Mouse (Mus musculus) midbrain, postnatal 0 days (tissue): ENCODE data around the gene Glp2r. TPM values are rescaled to one million over a fixed set of nuclear protein-coding genes. Genes with fewer than 3 reads are reported as not detected.

Experiments
- ATAC-seq: fragments of 200-750 bp; cut with Nextera tagmentation; 2 replicates; pipeline ENCODE4 v1.8.0; 2017; ENCODE audit warnings: moderate number of reproducible peaks, mild to moderate bottlenecking, moderate TSS enrichment, moderate library complexity; ENCODE audit not compliant: low FRiP score
- DNase-seq: peaks from one replicate; pipeline ENCODE4 v3.0.0-alpha.2; 2015; ENCODE audit warnings: low spot score
- H3K27ac ChIP-seq: fragments of 300-500 bp; sonication (generic); 2 replicates; pipeline ENCODE4 v1.5.1; 2014; ENCODE audit warnings: low read depth, mild to moderate bottlenecking, low read length, mixed read lengths
- H3K27me3 ChIP-seq: fragments of 300-500 bp; sonication (generic); 2 replicates; pipeline ENCODE4 v1.6.1; 2014; ENCODE audit warnings: low read length, control low read depth, mixed read lengths; ENCODE audit not compliant: insufficient read depth
- H3K36me3 ChIP-seq: fragments of 300-500 bp; sonication (generic); 2 replicates; pipeline ENCODE4 v1.6.1; 2014; ENCODE audit warnings: low read length, control low read depth, mixed read lengths; ENCODE audit not compliant: insufficient read depth
- H3K4me1 ChIP-seq: fragments of 300-500 bp; sonication (generic); 2 replicates; pipeline ENCODE4 v1.6.1; 2014; ENCODE audit warnings: mild to moderate bottlenecking, control low read depth, antibody characterized with exemption, low read length, mixed read lengths; ENCODE audit not compliant: insufficient read depth
- H3K4me2 ChIP-seq: fragments of 300-500 bp; sonication (generic); 2 replicates; pipeline ENCODE4 v1.6.1; 2014; ENCODE audit warnings: low read depth, mild to moderate bottlenecking, low read length, mixed read lengths; ENCODE audit not compliant: poor library complexity, severe bottlenecking
- H3K4me3 ChIP-seq: fragments of 300-500 bp; sonication (generic); 2 replicates; pipeline ENCODE4 v1.5.1; 2014; ENCODE audit warnings: low read depth, mild to moderate bottlenecking, low read length, moderate library complexity
- H3K9ac ChIP-seq: fragments of 300-500 bp; sonication (generic); replicated peaks from 2 replicates; pipeline ENCODE4 v1.6.1; 2014; ENCODE audit warnings: mild to moderate bottlenecking, low read length, moderate library complexity, mixed read lengths; ENCODE audit not compliant: poor library complexity, severe bottlenecking
- H3K9me3 ChIP-seq: fragments of 300-500 bp; sonication (generic); 2 replicates; pipeline ENCODE4 v1.6.1; 2016; ENCODE audit warnings: low read length, control low read depth
- CTCF ChIP-seq: IDR thresholded peaks from 2 replicates; pipeline ENCODE4 v1.5.1; 2016; ENCODE audit warnings: antibody characterized with exemption, mild to moderate bottlenecking
- WGBS: fragments of 180-500 bp; shearing (Covaris S2); extraction: QIAGEN DNeasy Blood & Tissue Kit; methylation state at CpG from one replicate; pipeline ENCODE4 v1.1.7; 2014; 5-methylcytosine and 5-hydroxymethylcytosine counted together
- polyA plus RNA-seq: library from polyadenylated mRNA; unstranded; fragments of >200 nt; fragmentation: Nextera tagmentation; extraction: Ambion mirVana; gene quantifications from 2 replicates; pipeline ENCODE4 v1.2.1, GENCODE M21; 2015
- total RNA-seq: library from RNA; depleted of rRNA; stranded (reverse); fragments of >200 nt; gene quantifications from 2 replicates; pipeline ENCODE4 v1.2.3, GENCODE M21; 2014; rRNA removed

Gene Glp2r
- total RNA-seq (0.11 TPM in 1 of 2 replicates, not detected in the other), polyA plus RNA-seq (0.07 and 0.15 TPM in 2 replicates)

DNA sequence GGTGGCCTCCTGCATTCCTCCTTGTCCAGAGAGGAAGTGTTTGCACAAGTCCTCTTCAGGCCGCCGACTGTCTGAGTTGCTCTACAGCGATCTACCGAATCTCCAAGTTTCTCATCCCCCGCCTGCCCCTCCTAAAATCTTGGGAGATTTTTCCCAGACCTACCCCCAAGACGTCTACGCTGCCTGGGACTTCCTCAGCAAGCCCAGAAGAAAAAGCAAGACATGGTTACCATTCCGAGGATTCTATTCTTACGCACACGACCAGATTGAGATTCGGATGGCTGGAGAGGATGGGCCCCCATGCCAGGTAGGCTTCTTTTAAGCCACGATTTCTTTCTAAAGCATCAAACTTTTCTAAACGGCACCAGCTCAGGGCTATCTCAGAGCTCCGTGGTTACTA is at the start of gene Glp2r:
Gene Glp2r, minus strand, starts transcription at position 101 of the 400 bp plus-strand sequence.
- 91% methylated on average over 14 of the region's 14 CpGs for WGBS

DNA sequence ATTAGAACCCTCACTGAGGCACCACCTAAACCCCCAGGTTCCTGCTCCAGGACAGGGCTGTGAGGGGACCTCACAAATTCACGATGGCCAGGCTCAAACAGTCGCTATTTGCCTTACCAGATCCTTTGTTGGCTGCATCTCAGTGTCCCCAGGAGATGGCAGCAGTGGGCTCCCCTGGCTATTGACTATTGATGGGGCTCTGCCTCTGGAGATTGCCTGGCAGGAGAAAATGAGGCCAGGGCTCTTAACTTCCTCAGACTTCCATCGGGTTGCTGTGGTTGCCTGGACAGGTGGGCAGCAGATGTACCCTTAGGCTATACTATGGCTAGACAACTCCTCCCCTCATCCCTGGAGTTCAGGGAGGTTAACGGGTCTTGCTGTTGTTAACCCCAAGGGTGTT is 49.3 kb upstream of the Glp2r start:
- no peaks in the 10 kb centered on the region for H3K27me3 ChIP-seq
- ATAC-seq = no peak
- TF ChIP-seq CTCF = peak; percentile 82
- H3K4me1 ChIP-seq = no peaks in the 10 kb centered on the region
- no peaks in the 10 kb centered on the region for H3K9me3 ChIP-seq
- H3K4me3 ChIP-seq = no peak overlapping the region
- H3K27ac ChIP-seq = no peak overlapping the region
- H3K36me3 ChIP-seq = no peaks in the 10 kb centered on the region
- 34% methylated on average over 4 of the region's 4 CpGs for WGBS
- no peak overlapping the region for H3K4me2 ChIP-seq
- peak; percentile 70 for DNase-seq
- H3K9ac ChIP-seq = no peak overlapping the region

More for the DNA sequence above, at the start of gene Glp2r:
- no peak for TF ChIP-seq CTCF
- no peaks in the 10 kb centered on the region for H3K27me3 ChIP-seq
- no peak for DNase-seq
- no peak within 1 kb of the TSS for H3K9ac ChIP-seq
- no peak within 1 kb of the TSS for H3K4me2 ChIP-seq
- no peaks in the 10 kb centered on the region for H3K4me1 ChIP-seq
- no peaks in the 10 kb centered on the region for H3K36me3 ChIP-seq
- H3K4me3 ChIP-seq = no peak within 1 kb of the TSS
- ATAC-seq = no peak
- no peaks in the 10 kb centered on the region for H3K9me3 ChIP-seq
- H3K27ac ChIP-seq = no peak within 1 kb of the TSS

DNA sequence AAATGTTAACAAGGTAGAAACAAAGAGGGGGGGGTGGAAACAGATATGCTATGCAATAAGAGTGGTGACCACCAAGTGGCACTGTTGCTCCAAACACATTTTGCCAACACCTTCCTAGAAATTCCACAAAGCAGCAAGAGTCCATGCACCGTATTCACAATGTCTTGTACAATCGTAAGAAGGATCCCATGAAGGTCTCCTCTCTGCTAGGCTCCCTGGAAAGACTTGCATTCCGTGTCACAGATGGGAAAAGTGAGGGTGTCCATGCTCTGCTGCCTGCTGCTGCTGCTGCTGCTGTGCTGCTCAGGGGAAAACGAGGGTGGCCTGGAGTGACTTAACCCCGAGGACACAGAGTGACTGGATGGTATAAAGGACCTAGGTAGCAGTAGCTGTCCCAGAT is 48.7 kb upstream of the Glp2r start:
- ATAC-seq (no peak), DNase-seq (peak; percentile 82)
- WGBS = 11% methylated on average over 5 of the region's 5 CpGs
- Histone ChIP-seq H3K4me1 (no peaks in the 10 kb centered on the region), H3K4me3 (no peak overlapping the region), H3K4me2 (peak overlapping the region; percentile 27; the same call in 1 of the 2 replicates), H3K36me3 (no peaks in the 10 kb centered on the region), H3K27me3 (no peaks in the 10 kb centered on the region), H3K27ac (no peak overlapping the region), H3K9ac (no peak overlapping the region), H3K9me3 (no peaks in the 10 kb centered on the region)
- peak; percentile 90 for TF ChIP-seq CTCF

DNA sequence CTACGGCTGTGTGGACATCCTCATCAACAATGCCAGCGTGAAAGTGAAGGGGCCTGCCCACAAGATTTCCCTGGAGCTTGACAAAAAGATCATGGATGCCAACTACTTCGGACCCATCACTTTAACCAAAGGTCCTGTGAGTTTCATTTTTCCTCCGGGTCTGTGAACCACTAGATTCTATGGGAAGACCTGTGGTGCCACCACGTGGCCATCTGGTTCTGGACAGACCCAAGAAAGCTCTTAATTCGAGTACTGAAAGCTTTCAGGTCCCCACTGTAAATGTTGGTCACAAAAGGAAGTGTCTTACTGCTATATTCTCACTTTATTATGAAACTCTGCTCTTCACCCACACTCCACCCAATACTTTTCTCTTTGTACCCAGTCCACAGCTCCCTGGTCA is 40.6 kb upstream of the Glp2r start:
- DNase-seq = peak; percentile 22

DNA sequence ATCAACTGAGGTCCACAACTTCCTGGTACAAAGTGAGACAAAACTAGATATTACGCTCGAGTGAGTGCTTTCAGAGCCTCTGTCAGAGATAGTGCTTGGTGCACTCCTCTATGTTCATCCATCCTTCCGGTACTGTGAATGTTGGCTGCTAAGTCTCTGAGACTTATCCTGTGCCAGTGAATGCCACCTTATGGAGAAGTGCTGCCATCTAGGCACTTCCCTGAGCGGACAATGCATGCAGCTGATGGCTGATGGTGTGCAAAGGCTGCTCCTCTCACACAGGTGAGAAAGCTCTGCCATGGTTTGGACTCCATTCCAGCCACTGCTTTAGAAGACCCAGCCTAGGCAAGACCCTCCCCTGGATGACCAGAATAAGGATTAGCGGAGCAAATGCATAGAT is 37.1 kb upstream of the Glp2r start:
- DNase-seq = no peak
- H3K27me3 ChIP-seq = no peaks in the 10 kb centered on the region
- no peaks in the 10 kb centered on the region for H3K36me3 ChIP-seq
- no peak overlapping the region for H3K27ac ChIP-seq
- no peak overlapping the region for H3K4me2 ChIP-seq
- no peak overlapping the region for H3K4me3 ChIP-seq
- 79% methylated on average over 5 of the region's 5 CpGs for WGBS
- H3K4me1 ChIP-seq = no peaks in the 10 kb centered on the region
- H3K9me3 ChIP-seq = no peaks in the 10 kb centered on the region
- TF ChIP-seq CTCF = peak; percentile 23; the same call in 1 of the 2 replicates
- ATAC-seq = no peak
- no peak overlapping the region for H3K9ac ChIP-seq

More for the DNA sequence above, 40.6 kb upstream of the Glp2r start:
- Histone ChIP-seq H3K9ac (no peak overlapping the region), H3K9me3 (no peaks in the 10 kb centered on the region), H3K27ac (no peak overlapping the region), H3K27me3 (no peaks in the 10 kb centered on the region), H3K4me1 (no peaks in the 10 kb centered on the region), H3K4me3 (no peak overlapping the region), H3K36me3 (no peaks in the 10 kb centered on the region), H3K4me2 (no peak overlapping the region)
- 82% methylated on average over 6 of the region's 6 CpGs for WGBS
- TF ChIP-seq CTCF = peak; percentile 42
- no peak for ATAC-seq

DNA sequence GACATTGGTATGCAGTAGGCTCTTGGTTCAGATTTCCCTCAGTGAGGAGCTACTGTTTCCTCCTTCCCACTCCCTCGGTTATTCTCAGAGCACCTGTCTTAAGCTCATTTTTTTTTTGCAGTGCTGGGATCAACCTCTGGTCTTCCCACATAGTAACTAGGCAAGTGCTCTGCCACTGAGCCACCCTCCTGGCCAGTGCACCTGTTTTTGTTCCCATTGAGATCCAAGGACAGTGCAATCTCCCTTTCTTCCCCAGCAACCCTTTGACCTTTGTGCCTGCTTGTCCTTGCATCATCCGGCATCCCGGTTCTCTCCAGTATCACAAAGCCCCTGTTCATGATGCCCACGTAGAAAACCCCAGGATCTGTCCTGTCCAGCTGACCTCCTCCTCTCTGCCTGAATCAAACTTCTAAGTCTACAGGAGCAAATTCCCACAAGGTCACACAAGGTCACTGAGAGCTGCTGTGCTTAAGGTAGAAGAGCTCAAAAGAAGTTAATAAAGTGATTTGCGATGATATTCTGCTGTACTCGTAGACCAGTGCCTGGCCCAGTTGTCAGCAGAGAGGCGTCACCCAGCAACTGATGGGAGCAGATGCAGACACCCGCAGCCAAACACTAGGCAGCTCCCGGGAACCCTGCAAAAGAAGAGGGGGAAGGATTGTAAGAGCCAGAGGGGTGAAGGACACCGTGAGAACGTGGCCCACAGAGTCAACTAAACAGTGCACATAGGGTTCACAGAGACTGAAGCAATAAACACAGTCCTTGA is 36.1 kb upstream of the Glp2r start:
- DNase-seq (no peak), ATAC-seq (no peak)
- no peaks in the 10 kb centered on the region for H3K36me3 ChIP-seq
- no peak overlapping the region for H3K4me3 ChIP-seq
- H3K9me3 ChIP-seq = no peaks in the 10 kb centered on the region
- TF ChIP-seq CTCF = no peak
- H3K9ac ChIP-seq = no peak overlapping the region
- no peaks in the 10 kb centered on the region for H3K4me1 ChIP-seq
- H3K27me3 ChIP-seq = no peaks in the 10 kb centered on the region
- 88% methylated on average over 11 of the region's 11 CpGs for WGBS
- no peak overlapping the region for H3K4me2 ChIP-seq
- H3K27ac ChIP-seq = no peak overlapping the region
